Mouse (Mus musculus): ENCODE measurements at regions not wholly inside any gene's neighbourhood (a gene's known extent, or its start where the extent isn't known, plus 50 kb on each side); places are given as distances from the start of the nearest gene placed in this dataset.

GRCm38 (mm10) chr3:53919541-53919940 is 55.9 kb upstream of the Ufm1 start:
- no peak overlapping the region for H3K27ac ChIP-seq (ENCODE audit: insufficient read depth, low read depth, low read length)
- 82% methylated on average over 3 of the region's 3 CpGs for WGBS
- no peaks in the 10 kb centered on the region for H3K4me1 ChIP-seq (ENCODE audit: control insufficient read depth, insufficient read depth, low read length)
- no peak overlapping the region for H3K4me3 ChIP-seq (ENCODE audit: insufficient read depth, low read depth, low read length)
- TF ChIP-seq POLR2A (IDR thresholded peaks at IDR 0.05; ENCODE audit: insufficient read depth, low read depth, low read length) (no peak), CTCF (IDR thresholded peaks at IDR 0.05; ENCODE audit: insufficient read depth, low read depth, low read length) (no peak)

- no peak overlapping the region for H3K27ac ChIP-seq (ENCODE audit: insufficient read depth, low read depth, low read length)
- TF ChIP-seq POLR2A (IDR thresholded peaks at IDR 0.05; ENCODE audit: insufficient read depth, low read depth, low read length) (no peak), CTCF (IDR thresholded peaks at IDR 0.05; ENCODE audit: insufficient read depth, low read depth, low read length) (no peak)
- 95% methylated on average over 3 of the region's 3 CpGs for WGBS
- H3K4me1 ChIP-seq (ENCODE audit: control insufficient read depth, insufficient read depth, low read length): no peaks in the 10 kb centered on the region
- H3K4me3 ChIP-seq (ENCODE audit: insufficient read depth, low read depth, low read length): no peak overlapping the region
These were observed 54.3 kb upstream of the Ufm1 start for GRCm38 (mm10) chr3:53917960-53918359.

- no peak overlapping the region for H3K4me3 ChIP-seq (ENCODE audit: insufficient read depth, low read depth, low read length)
- TF ChIP-seq POLR2A (IDR thresholded peaks at IDR 0.05; ENCODE audit: insufficient read depth, low read depth, low read length) (no peak), CTCF (IDR thresholded peaks at IDR 0.05; ENCODE audit: insufficient read depth, low read depth, low read length) (no peak)
- H3K4me1 ChIP-seq (ENCODE audit: control insufficient read depth, insufficient read depth, low read length): no peaks in the 10 kb centered on the region
- 93% methylated on average over 3 of the region's 3 CpGs for WGBS
- H3K27ac ChIP-seq (ENCODE audit: insufficient read depth, low read depth, low read length): no peak overlapping the region
These were observed 50.5 kb upstream of the Ufm1 start for GRCm38 (mm10) chr3:53913984-53914669.

Measured in olfactory bulb, adult 2 months (tissue).